Mouse (Mus musculus) embryonic facial prominence, embryonic 13.5 days (tissue): Measurements from ENCODE around the gene Lpin2. TPM values are rescaled to one million over a fixed set of nuclear protein-coding genes. Genes with fewer than 3 reads are reported as not detected.

Source experiments
- ATAC-seq: fragments of 200-750 bp; cut with Nextera tagmentation; 2 replicates; pipeline ENCODE4 v1.8.0; 2017; ENCODE audit warnings: low read depth; ENCODE audit not compliant: insufficient number of reproducible peaks, insufficient read depth, low FRiP score, low TSS enrichment
- H3K27ac ChIP-seq: fragments of 300-500 bp; sonication (generic); 2 replicates; pipeline ENCODE4 v1.5.1; 2015; ENCODE audit warnings: moderate library complexity, mild to moderate bottlenecking, inconsistent platforms
- H3K27me3 ChIP-seq: fragments of 300-500 bp; sonication (generic); 2 replicates; pipeline ENCODE4 v1.6.1; 2015; ENCODE audit warnings: mild to moderate bottlenecking, inconsistent platforms
- H3K36me3 ChIP-seq: fragments of 300-500 bp; sonication (generic); 2 replicates; pipeline ENCODE4 v1.6.1; 2015; ENCODE audit warnings: mild to moderate bottlenecking, inconsistent platforms
- H3K4me1 ChIP-seq: fragments of 300-500 bp; sonication (generic); 2 replicates; pipeline ENCODE4 v1.6.1; 2015; ENCODE audit warnings: inconsistent platforms
- H3K4me2 ChIP-seq: fragments of 300-500 bp; sonication (generic); 2 replicates; pipeline ENCODE4 v1.6.1; 2015; ENCODE audit warnings: moderate library complexity, mild to moderate bottlenecking, inconsistent platforms
- H3K4me3 ChIP-seq: fragments of 300-500 bp; sonication (generic); 2 replicates; pipeline ENCODE4 v1.5.1; 2015; ENCODE audit warnings: mild to moderate bottlenecking, inconsistent platforms
- H3K9ac ChIP-seq: fragments of 300-500 bp; sonication (generic); 2 replicates; pipeline ENCODE4 v1.6.1; 2015; ENCODE audit warnings: mild to moderate bottlenecking, inconsistent platforms
- H3K9me3 ChIP-seq: fragments of 300-500 bp; sonication (generic); 2 replicates; pipeline ENCODE4 v1.6.1; 2016; ENCODE audit warnings: inconsistent platforms
- WGBS: fragments of 180-500 bp; shearing (Covaris S2); methylation state at CpG from one replicate; pipeline ENCODE4 v1.1.7; 2015; ENCODE audit warnings: mixed read lengths; 5-methylcytosine and 5-hydroxymethylcytosine counted together
- polyA plus RNA-seq: library from polyadenylated mRNA; unstranded; fragments of >200 nt; fragmentation: Nextera tagmentation; extraction: Ambion mirVana; gene quantifications from 2 replicates; pipeline ENCODE4 v1.2.1, GENCODE M21; 2015

Lpin2 gene
- polyA plus RNA-seq, 1 experiment from 2014 or later, result 52.2 TPM

GRCm38 (mm10) chr17:71292897-71293296 lies 110.5 kb downstream of the Lpin2 start:
- no peak overlapping the region for H3K4me3 ChIP-seq
- no peak overlapping the region for H3K9ac ChIP-seq
- 88% methylated on average over 4 of the region's 4 CpGs for WGBS
- H3K27me3 ChIP-seq, result no peaks in the 10 kb centered on the region
- no peaks in the 10 kb centered on the region for H3K9me3 ChIP-seq
- no peaks in the 10 kb centered on the region for H3K36me3 ChIP-seq
- H3K4me1 ChIP-seq, result peaks cover 19% of the 10 kb centered on the region
- no peak for ATAC-seq
- no peak overlapping the region for H3K27ac ChIP-seq
- H3K4me2 ChIP-seq, result no peak overlapping the region

- Histone ChIP-seq H3K36me3 (no peaks in the 10 kb centered on the region), H3K9me3 (no peaks in the 10 kb centered on the region; the same call in 1 of the 2 replicates), H3K4me2 (no peak overlapping the region), H3K4me1 (peaks cover 17% of the 10 kb centered on the region), H3K27me3 (no peaks in the 10 kb centered on the region), H3K9ac (no peak overlapping the region), H3K4me3 (no peak overlapping the region), H3K27ac (no peak overlapping the region)
- no peak for ATAC-seq
- 78% methylated on average over 3 of the region's 3 CpGs for WGBS
Measured at GRCm38 (mm10) chr17:71294570-71294969, 112.2 kb downstream of the Lpin2 start.

Other genes with a start within 250 kb of the Lpin2 start
- gene Myom1, start 179.9 kb upstream of the Lpin2 start, polyA plus RNA-seq, result 5.5 and 5.6 TPM in 2 replicates
- gene Myl12a, start 179.7 kb upstream of the Lpin2 start, polyA plus RNA-seq, result 583 and 585 TPM in 2 replicates
- 21.3 and 21.8 TPM in 2 replicates for gene Emilin2, start 129.4 kb downstream of the Lpin2 start, polyA plus RNA-seq